Mouse (Mus musculus): ENCODE measurements around the gene Adgrb2. TPM values are rescaled to one million over a fixed set of nuclear protein-coding genes. Genes with fewer than 3 reads are reported as not detected.

The Adgrb2 gene
- polyA plus RNA-seq, 1 experiment from 2014 or later: 12.9 TPM

GRCm38 (mm10) chr4:130060937-130061336 is 76.3 kb downstream of the Adgrb2 start:
- H3K4me2 ChIP-seq (replicated peaks): no peak overlapping the region
- no peaks in the 10 kb centered on the region for H3K27me3 ChIP-seq
- no peaks in the 10 kb centered on the region for H3K36me3 ChIP-seq
- H3K27ac ChIP-seq (replicated peaks): no peak overlapping the region
- no peaks in the 10 kb centered on the region for H3K9me3 ChIP-seq
- no peak for ATAC-seq (replicated peaks)
- peaks cover 9% of the 10 kb centered on the region for H3K4me1 ChIP-seq
- H3K4me3 ChIP-seq: no peak overlapping the region
- H3K9ac ChIP-seq (replicated peaks): no peak overlapping the region

GRCm38 (mm10) chr4:130063191-130063590 is 78.5 kb downstream of the Adgrb2 start:
- no peaks in the 10 kb centered on the region for H3K27me3 ChIP-seq
- 78% methylated on average over 7 of the region's 7 CpGs for WGBS
- H3K4me3 ChIP-seq: no peak overlapping the region
- no peaks in the 10 kb centered on the region for H3K36me3 ChIP-seq
- ATAC-seq (replicated peaks): no peak
- H3K9ac ChIP-seq (replicated peaks): no peak overlapping the region
- H3K4me1 ChIP-seq: no peaks in the 10 kb centered on the region
- no peak overlapping the region for H3K4me2 ChIP-seq (replicated peaks)
- H3K27ac ChIP-seq (replicated peaks): no peak overlapping the region
- no peaks in the 10 kb centered on the region for H3K9me3 ChIP-seq

- no peak for ATAC-seq (replicated peaks)
- WGBS: 7% methylated on average over 8 of the region's 8 CpGs
- no peak overlapping the region for H3K27ac ChIP-seq (replicated peaks)
- no peaks in the 10 kb centered on the region for H3K4me1 ChIP-seq
- H3K9me3 ChIP-seq: no peaks in the 10 kb centered on the region
- H3K27me3 ChIP-seq: no peaks in the 10 kb centered on the region
- H3K4me3 ChIP-seq: no peak overlapping the region
- no peak overlapping the region for H3K9ac ChIP-seq (replicated peaks)
- H3K4me2 ChIP-seq (replicated peaks): no peak overlapping the region
- no peaks in the 10 kb centered on the region for H3K36me3 ChIP-seq
Observed at GRCm38 (mm10) chr4:130066816-130067215, 82.1 kb downstream of the Adgrb2 start.

GRCm38 (mm10) chr4:130070523-130070922 is 85.9 kb downstream of the Adgrb2 start:
- Histone ChIP-seq H3K4me1 (peaks cover 9% of the 10 kb centered on the region), H3K27me3 (no peaks in the 10 kb centered on the region), H3K9ac (replicated peaks) (no peak overlapping the region), H3K4me3 (no peak overlapping the region), H3K27ac (replicated peaks) (0 out of 2 replicates have a peak overlapping the region, but pooled peaks have one; percentile 25), H3K9me3 (no peaks in the 10 kb centered on the region), H3K4me2 (replicated peaks) (no peak overlapping the region), H3K36me3 (no peaks in the 10 kb centered on the region)
- ATAC-seq (replicated peaks): no peak
- WGBS: 62% methylated on average over 3 of the region's 3 CpGs

- 94% methylated on average over 2 of the region's 2 CpGs for WGBS
- H3K36me3 ChIP-seq: no peaks in the 10 kb centered on the region
Observed at GRCm38 (mm10) chr4:130071758-130072157, 87.1 kb downstream of the Adgrb2 start.

More at GRCm38 (mm10) chr4:130071758-130072157, 87.1 kb downstream of the Adgrb2 start:
- H3K4me2 ChIP-seq (replicated peaks): no peak overlapping the region
- H3K27ac ChIP-seq (replicated peaks): no peak overlapping the region
- peaks cover 21% of the 10 kb centered on the region for H3K4me1 ChIP-seq
- no peaks in the 10 kb centered on the region for H3K27me3 ChIP-seq
- ATAC-seq (replicated peaks): no peak
- no peak overlapping the region for H3K4me3 ChIP-seq
- no peaks in the 10 kb centered on the region for H3K9me3 ChIP-seq
- no peak overlapping the region for H3K9ac ChIP-seq (replicated peaks)

Other genes with a start within 250 kb of the Adgrb2 start
- gene Khdrbs1, start 242.6 kb upstream of the Adgrb2 start, polyA plus RNA-seq (2015; fragmentation: Nextera tagmentation; extraction: Ambion mirVana): 175 and 187 TPM in 2 replicates
- 315 and 320 TPM in 2 replicates for gene Ptp4a2, start 173.7 kb upstream of the Adgrb2 start, polyA plus RNA-seq (2015; fragmentation: Nextera tagmentation; extraction: Ambion mirVana)
- not detected in 2 replicates for gene Spocd1, start 55.6 kb upstream of the Adgrb2 start, polyA plus RNA-seq (2015; fragmentation: Nextera tagmentation; extraction: Ambion mirVana)
- 4.6 and 5.1 TPM in 2 replicates for gene Col16a1, start 63.0 kb downstream of the Adgrb2 start, polyA plus RNA-seq (2015; fragmentation: Nextera tagmentation; extraction: Ambion mirVana)
- 68.1 and 70.3 TPM in 2 replicates for gene Pef1, start 117.7 kb downstream of the Adgrb2 start, polyA plus RNA-seq (2015; fragmentation: Nextera tagmentation; extraction: Ambion mirVana)
- 0.27 and 0.38 TPM in 2 replicates for gene Hcrtr1, start 154.5 kb downstream of the Adgrb2 start, polyA plus RNA-seq (2015; fragmentation: Nextera tagmentation; extraction: Ambion mirVana)
- gene Tinagl1, start 190.3 kb downstream of the Adgrb2 start, polyA plus RNA-seq (2015; fragmentation: Nextera tagmentation; extraction: Ambion mirVana): 3.7 and 5.6 TPM in 2 replicates
- gene Gm853, start 237.5 kb downstream of the Adgrb2 start, polyA plus RNA-seq (2015; fragmentation: Nextera tagmentation; extraction: Ambion mirVana): 0.15 and 0.34 TPM in 2 replicates

Measured in forebrain, embryonic 15.5 days (tissue).